In the genomic region with DNA sequence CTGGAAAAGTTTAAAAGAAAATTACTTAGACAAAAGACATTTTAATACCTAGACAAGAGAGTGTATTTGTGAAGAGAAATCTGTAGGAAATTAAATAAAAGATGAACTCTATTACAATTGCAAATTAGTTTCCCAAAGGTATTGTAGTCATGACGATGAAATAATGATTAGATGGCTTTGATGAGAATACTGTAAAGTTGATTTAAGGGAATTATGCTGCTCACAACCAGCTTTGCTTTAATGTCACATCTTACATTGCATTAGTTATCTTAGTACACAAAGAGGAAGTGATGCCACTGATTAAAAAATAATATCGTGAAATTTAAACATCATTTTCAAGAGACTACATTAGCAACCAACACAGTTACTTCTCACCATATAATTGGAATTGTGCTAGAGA, we compare ENCODE assay signal across 27 mouse cellular contexts.
A peak's percentile ranks its signal among the peaks of the same experiment; 100 is the strongest.
DNase-seq lines count a peak whose midpoint lies in the region; ATAC-seq and TF ChIP-seq lines count a peak whose summit lies in the region.
"Had no signal": no experiment of that assay in that cellular context is flagged by ENCODE, and none has a peak within 500 bp of the region (broad histone marks: within the 10 kb centered on the region; RNA-seq: fewer than 3 reads in every experiment).

No protein-coding gene starts in this region.

- ATAC-seq in forebrain, embryonic 14.5 days, result no peak
- ATAC-seq in forebrain, postnatal 0 days, result peak; percentile 55; the same call in 1 of the 2 replicates
- ATAC-seq in forebrain, embryonic 13.5 days, result no peak
- no peak for ATAC-seq in midbrain, embryonic 14.5 days (ENCODE audit: low FRiP score, low TSS enrichment)
- no peak for ATAC-seq in midbrain, embryonic 13.5 days
- ATAC-seq in midbrain, postnatal 0 days (ENCODE audit: low FRiP score), result no peak
- ATAC-seq: activated CD4-positive, CD25-positive, alpha-beta regulatory T cell, adult 4 months; CD4-positive, CD25-positive, alpha-beta regulatory T cell, adult 4 months; Patski had no signal

- no peaks in the 10 kb centered on the region for H3K4me1 ChIP-seq in forebrain, embryonic 14.5 days (ENCODE audit: control insufficient read depth, insufficient read depth, low read length)
- no peaks in the 10 kb centered on the region for H3K4me1 ChIP-seq in forebrain, embryonic 10.5 days
- H3K4me1 ChIP-seq in forebrain, postnatal 0 days (ENCODE audit: insufficient read depth), result no peaks in the 10 kb centered on the region
- no peaks in the 10 kb centered on the region for H3K4me1 ChIP-seq in forebrain, embryonic 13.5 days
- H3K4me1 ChIP-seq in midbrain, embryonic 14.5 days (ENCODE audit: control insufficient read depth, insufficient read depth, low read length), result no peaks in the 10 kb centered on the region
- H3K4me1 ChIP-seq in midbrain, embryonic 13.5 days (replicated peaks), result no peaks in the 10 kb centered on the region
- H3K4me1 ChIP-seq in midbrain, postnatal 0 days (ENCODE audit: insufficient read depth, low read length), result no peaks in the 10 kb centered on the region
- no peaks in the 10 kb centered on the region for H3K4me1 ChIP-seq in midbrain, embryonic 10.5 days
- H3K4me1 ChIP-seq: embryonic facial prominence, embryonic 13.5 days; embryonic facial prominence, embryonic 15.5 days had no signal

- 81% methylated on average over 2 of the region's 2 CpGs for WGBS in forebrain, embryonic 14.5 days
- WGBS in forebrain, embryonic 10.5 days, result 93% methylated on average over 2 of the region's 2 CpGs
- WGBS in forebrain, postnatal 0 days, result 69% methylated on average over 2 of the region's 2 CpGs
- WGBS in forebrain, embryonic 13.5 days, result 79% methylated on average over 2 of the region's 2 CpGs
- WGBS in midbrain, embryonic 14.5 days, result 55% methylated on average over 2 of the region's 2 CpGs
- WGBS in midbrain, embryonic 13.5 days, result 65% methylated on average over 2 of the region's 2 CpGs
- 51% methylated on average over 2 of the region's 2 CpGs for WGBS in midbrain, postnatal 0 days
- 90% methylated on average over 2 of the region's 2 CpGs for WGBS in midbrain, embryonic 10.5 days

- no peaks in the 10 kb centered on the region for H3K27me3 ChIP-seq in forebrain, embryonic 14.5 days (replicated peaks; ENCODE audit: control insufficient read depth, insufficient read depth, low read length)
- H3K27me3 ChIP-seq in forebrain, embryonic 10.5 days (ENCODE audit: poor library complexity, severe bottlenecking), result no peaks in the 10 kb centered on the region
- no peaks in the 10 kb centered on the region for H3K27me3 ChIP-seq in forebrain, postnatal 0 days (ENCODE audit: insufficient read depth, low read length)
- no peaks in the 10 kb centered on the region for H3K27me3 ChIP-seq in forebrain, embryonic 13.5 days
- no peaks in the 10 kb centered on the region for H3K27me3 ChIP-seq in midbrain, embryonic 14.5 days (ENCODE audit: control insufficient read depth, insufficient read depth, low read length)
- H3K27me3 ChIP-seq in midbrain, embryonic 13.5 days, result no peaks in the 10 kb centered on the region
- H3K27me3 ChIP-seq in midbrain, postnatal 0 days (ENCODE audit: insufficient read depth, low read length), result no peaks in the 10 kb centered on the region
- no peaks in the 10 kb centered on the region for H3K27me3 ChIP-seq in midbrain, embryonic 10.5 days (ENCODE audit: low read depth, poor library complexity, severe bottlenecking)
- H3K27me3 ChIP-seq: CH12.LX; embryonic facial prominence, embryonic 13.5 days; embryonic facial prominence, embryonic 15.5 days; Patski had no signal

- no peak overlapping the region for H3K9ac ChIP-seq in forebrain, embryonic 14.5 days (ENCODE audit: low read length)
- H3K9ac ChIP-seq in forebrain, postnatal 0 days, result no peak overlapping the region
- H3K9ac ChIP-seq in forebrain, embryonic 13.5 days, result no peak overlapping the region
- H3K9ac ChIP-seq in midbrain, embryonic 14.5 days (replicated peaks; ENCODE audit: low read length), result no peak overlapping the region
- H3K9ac ChIP-seq in midbrain, embryonic 13.5 days (replicated peaks), result no peak overlapping the region
- H3K9ac ChIP-seq in midbrain, postnatal 0 days (replicated peaks; ENCODE audit: low read length, poor library complexity, severe bottlenecking), result no peak overlapping the region
- H3K9ac ChIP-seq: embryonic facial prominence, embryonic 13.5 days; embryonic facial prominence, embryonic 15.5 days had no signal

- no peaks in the 10 kb centered on the region for H3K9me3 ChIP-seq in forebrain, embryonic 14.5 days (replicated peaks; ENCODE audit: control insufficient read depth, low read length)
- H3K9me3 ChIP-seq in forebrain, embryonic 10.5 days, result no peaks in the 10 kb centered on the region
- H3K9me3 ChIP-seq in forebrain, postnatal 0 days (ENCODE audit: low read length), result no peaks in the 10 kb centered on the region
- no peaks in the 10 kb centered on the region for H3K9me3 ChIP-seq in forebrain, embryonic 13.5 days (replicated peaks)
- H3K9me3 ChIP-seq in midbrain, embryonic 14.5 days (ENCODE audit: control insufficient read depth, low read length), result no peaks in the 10 kb centered on the region
- no peaks in the 10 kb centered on the region; the same call in 1 of the 2 replicates for H3K9me3 ChIP-seq in midbrain, embryonic 13.5 days
- H3K9me3 ChIP-seq in midbrain, postnatal 0 days (ENCODE audit: low read length), result no peaks in the 10 kb centered on the region
- H3K9me3 ChIP-seq in midbrain, embryonic 10.5 days (replicated peaks), result no peaks in the 10 kb centered on the region
- H3K9me3 ChIP-seq: embryonic facial prominence, embryonic 15.5 days; G1E had no signal

- H3K4me3 ChIP-seq in forebrain, embryonic 14.5 days (ENCODE audit: low read depth, low read length), result no peak overlapping the region
- H3K4me3 ChIP-seq in forebrain, embryonic 10.5 days, result no peak overlapping the region
- H3K4me3 ChIP-seq in forebrain, postnatal 0 days (ENCODE audit: low read depth, low read length), result no peak overlapping the region
- no peak overlapping the region for H3K4me3 ChIP-seq in forebrain, embryonic 13.5 days
- H3K4me3 ChIP-seq in midbrain, embryonic 14.5 days (replicated peaks; ENCODE audit: low read depth, low read length), result no peak overlapping the region
- H3K4me3 ChIP-seq in midbrain, embryonic 13.5 days (replicated peaks), result no peak overlapping the region
- no peak overlapping the region for H3K4me3 ChIP-seq in midbrain, postnatal 0 days (ENCODE audit: low read depth, low read length)
- no peak overlapping the region for H3K4me3 ChIP-seq in midbrain, embryonic 10.5 days
- H3K4me3 ChIP-seq: embryonic facial prominence, embryonic 13.5 days; embryonic facial prominence, embryonic 15.5 days; erythroblast, embryonic 14.5 days had no signal

- DNase-seq in forebrain, embryonic 14.5 days (ENCODE audit: low spot score), result peak; percentile 8
- no peak for DNase-seq in forebrain, embryonic 10.5 days (ENCODE audit: extremely low spot score, low spot score)
- no peak for DNase-seq in forebrain, postnatal 0 days
- DNase-seq in midbrain, embryonic 14.5 days, result peak; percentile 39
- DNase-seq in midbrain, postnatal 0 days (ENCODE audit: low spot score), result peak; percentile 3
- no peak for DNase-seq in midbrain, embryonic 10.5 days (ENCODE audit: low spot score)
- DNase-seq: adrenal gland, adult 8-10 months; adrenal gland, postnatal 14 days; adrenal gland, postnatal 36 days; B cell, adult 2 months; cerebellum, adult 11 months; cerebellum, adult 18-20 months; cerebellum, adult 8-10 months; cerebellum, adult 9-11 months; cerebellum, postnatal 14 days; cerebellum, postnatal 36 days; embryo, embryonic 11 days had no signal

- no peaks in the 10 kb centered on the region for H3K36me3 ChIP-seq in forebrain, embryonic 14.5 days (ENCODE audit: control insufficient read depth, insufficient read depth, low read length)
- no peaks in the 10 kb centered on the region for H3K36me3 ChIP-seq in forebrain, embryonic 10.5 days (replicated peaks)
- no peaks in the 10 kb centered on the region for H3K36me3 ChIP-seq in forebrain, postnatal 0 days (ENCODE audit: insufficient read depth)
- H3K36me3 ChIP-seq in forebrain, embryonic 13.5 days (ENCODE audit: poor library complexity, severe bottlenecking), result no peaks in the 10 kb centered on the region
- no peaks in the 10 kb centered on the region for H3K36me3 ChIP-seq in midbrain, embryonic 14.5 days (ENCODE audit: control insufficient read depth, insufficient read depth, low read length)
- no peaks in the 10 kb centered on the region for H3K36me3 ChIP-seq in midbrain, embryonic 13.5 days
- no peaks in the 10 kb centered on the region for H3K36me3 ChIP-seq in midbrain, postnatal 0 days (ENCODE audit: insufficient read depth, low read length)
- no peaks in the 10 kb centered on the region for H3K36me3 ChIP-seq in midbrain, embryonic 10.5 days
- H3K36me3 ChIP-seq: embryonic facial prominence, embryonic 13.5 days; embryonic facial prominence, embryonic 15.5 days; G1E had no signal

- TF ChIP-seq CTCF in forebrain, postnatal 0 days (IDR thresholded peaks at IDR 0.05; ENCODE audit: low read depth), result no peak
- TF ChIP-seq CTCF in midbrain, postnatal 0 days (IDR thresholded peaks at IDR 0.05), result no peak

- H3K4me2 ChIP-seq in forebrain, embryonic 14.5 days (ENCODE audit: low read length), result no peak overlapping the region
- no peak overlapping the region for H3K4me2 ChIP-seq in forebrain, postnatal 0 days (ENCODE audit: low read depth)
- no peak overlapping the region for H3K4me2 ChIP-seq in forebrain, embryonic 13.5 days
- no peak overlapping the region for H3K4me2 ChIP-seq in midbrain, embryonic 14.5 days (ENCODE audit: low read length)
- H3K4me2 ChIP-seq in midbrain, embryonic 13.5 days (replicated peaks), result no peak overlapping the region
- H3K4me2 ChIP-seq in midbrain, postnatal 0 days (ENCODE audit: low read depth, low read length, poor library complexity, severe bottlenecking), result no peak overlapping the region
- H3K4me2 ChIP-seq: embryonic facial prominence, embryonic 13.5 days; embryonic facial prominence, embryonic 15.5 days had no signal

- H3K27ac ChIP-seq in forebrain, embryonic 14.5 days (ENCODE audit: low read depth, low read length), result no peak overlapping the region
- no peak overlapping the region for H3K27ac ChIP-seq in forebrain, embryonic 10.5 days
- H3K27ac ChIP-seq in forebrain, postnatal 0 days (ENCODE audit: low read depth, low read length), result no peak overlapping the region
- no peak overlapping the region for H3K27ac ChIP-seq in forebrain, embryonic 13.5 days
- H3K27ac ChIP-seq in midbrain, embryonic 14.5 days (replicated peaks; ENCODE audit: low read depth, low read length), result no peak overlapping the region
- H3K27ac ChIP-seq in midbrain, embryonic 13.5 days, result no peak overlapping the region
- no peak overlapping the region for H3K27ac ChIP-seq in midbrain, postnatal 0 days (ENCODE audit: low read depth, low read length)
- H3K27ac ChIP-seq in midbrain, embryonic 10.5 days (replicated peaks), result no peak overlapping the region
- H3K27ac ChIP-seq: embryonic facial prominence, embryonic 13.5 days; embryonic facial prominence, embryonic 15.5 days had no signal

Comparison
In these comparisons a context has a peak if more than half of its experiments do, and no peak if none do; other contexts are left out.
1. DNase-seq: peak in forebrain, embryonic 14.5 days (single experiment), midbrain, embryonic 14.5 days (single experiment) and midbrain, postnatal 0 days (single experiment); none in forebrain, embryonic 10.5 days (single experiment), forebrain, postnatal 0 days (single experiment) and midbrain, embryonic 10.5 days (single experiment).